ENCODE assay signal across 19 mouse cellular contexts in the genomic region with DNA sequence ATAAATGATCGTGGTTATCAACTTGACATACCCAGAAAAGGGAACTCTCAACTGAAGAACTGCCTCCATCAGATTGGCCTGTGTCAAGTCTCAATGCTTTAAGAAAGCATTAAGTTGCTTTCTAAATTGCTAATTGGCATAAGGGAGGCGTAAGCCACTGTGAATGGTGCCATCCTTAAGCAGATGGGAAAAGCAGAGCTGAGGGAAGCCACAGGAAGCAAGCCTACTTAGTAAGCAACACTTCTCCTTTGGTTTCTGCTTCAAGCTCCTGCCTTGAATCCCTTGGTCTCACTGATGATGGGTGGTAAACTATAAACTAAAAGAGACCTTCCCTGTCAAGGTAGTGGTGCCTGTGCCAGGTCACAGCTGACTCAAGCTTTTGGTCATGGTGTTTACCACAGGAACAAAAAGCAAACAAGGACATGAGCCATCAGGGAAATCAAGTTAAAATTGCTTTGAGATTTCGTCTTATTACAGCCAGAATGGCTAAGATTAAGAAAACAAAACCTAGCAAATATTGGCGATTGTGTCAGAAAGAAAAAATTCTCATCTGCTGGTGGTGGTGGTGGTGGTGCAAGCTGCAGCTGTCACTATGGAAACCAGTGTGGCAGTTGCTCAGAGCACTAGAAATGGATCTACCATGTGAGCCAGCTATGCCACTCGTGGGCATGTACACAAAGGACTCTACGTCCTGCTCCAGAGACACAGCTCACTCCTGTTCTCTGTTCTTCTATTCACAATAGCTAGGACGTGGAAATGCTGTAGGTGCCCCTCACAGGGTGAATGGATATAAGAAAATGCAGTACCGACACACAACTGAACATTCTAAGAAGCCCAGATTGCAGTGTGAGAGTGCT.
A peak's percentile ranks its signal among the peaks of the same experiment; 100 is the strongest.
DNase-seq lines count a peak whose midpoint lies in the region; ATAC-seq and TF ChIP-seq lines count a peak whose summit lies in the region.
"Had no signal": no experiment of that assay in that cellular context is flagged by ENCODE, and none has a peak within 500 bp of the region (broad histone marks: within the 10 kb centered on the region; RNA-seq: fewer than 3 reads in every experiment).

No protein-coding gene starts in this region.

- H3K4me2 ChIP-seq in forebrain, postnatal 0 days (ENCODE audit: low read depth), result no peak overlapping the region
- no peak overlapping the region for H3K4me2 ChIP-seq in forebrain, embryonic 13.5 days
- H3K4me2 ChIP-seq: midbrain, embryonic 12.5 days had no signal

- no peaks in the 10 kb centered on the region for H3K9me3 ChIP-seq in forebrain, postnatal 0 days (ENCODE audit: low read length)
- no peaks in the 10 kb centered on the region for H3K9me3 ChIP-seq in forebrain, embryonic 13.5 days (replicated peaks)
- H3K9me3 ChIP-seq: midbrain, embryonic 12.5 days had no signal

- 48% methylated on average over 8 of the region's 8 CpGs for WGBS in forebrain, postnatal 0 days
- 71% methylated on average over 8 of the region's 8 CpGs for WGBS in forebrain, embryonic 13.5 days

- H3K27ac ChIP-seq in forebrain, postnatal 0 days (ENCODE audit: low read depth, low read length), result peak overlapping the region; percentile 66
- no peak overlapping the region; the same call in 1 of the 2 replicates for H3K27ac ChIP-seq in forebrain, embryonic 13.5 days
- H3K27ac ChIP-seq: heart, adult 2 months; midbrain, embryonic 12.5 days; stomach, postnatal 0 days had no signal

- peak; percentile 94 for ATAC-seq in forebrain, postnatal 0 days
- ATAC-seq in forebrain, embryonic 13.5 days, result no peak
- ATAC-seq: inflammation-experienced regulatory T-cells, adult 6 months; liver, postnatal 0 days had no signal

- no peak overlapping the region for H3K4me3 ChIP-seq in forebrain, postnatal 0 days (ENCODE audit: low read depth, low read length)
- H3K4me3 ChIP-seq in forebrain, embryonic 13.5 days, result no peak overlapping the region
- H3K4me3 ChIP-seq: heart, adult 2 months; midbrain, embryonic 12.5 days had no signal

- no peaks in the 10 kb centered on the region for H3K36me3 ChIP-seq in forebrain, postnatal 0 days (ENCODE audit: insufficient read depth)
- no peaks in the 10 kb centered on the region for H3K36me3 ChIP-seq in forebrain, embryonic 13.5 days (ENCODE audit: poor library complexity, severe bottlenecking)
- H3K36me3 ChIP-seq: midbrain, embryonic 12.5 days had no signal

- peaks cover 7% of the 10 kb centered on the region; the same call in 1 of the 2 replicates for H3K4me1 ChIP-seq in forebrain, postnatal 0 days (ENCODE audit: insufficient read depth)
- H3K4me1 ChIP-seq in forebrain, embryonic 13.5 days, result 0 out of 2 replicates have a peak, but pooled peaks cover 4% of the 10 kb centered on the region
- H3K4me1 ChIP-seq: midbrain, embryonic 12.5 days had no signal

- no peaks in the 10 kb centered on the region for H3K27me3 ChIP-seq in forebrain, postnatal 0 days (ENCODE audit: insufficient read depth, low read length)
- no peaks in the 10 kb centered on the region for H3K27me3 ChIP-seq in forebrain, embryonic 13.5 days
- H3K27me3 ChIP-seq: midbrain, embryonic 12.5 days had no signal

- TF ChIP-seq CTCF in forebrain, postnatal 0 days (IDR thresholded peaks at IDR 0.05; ENCODE audit: low read depth), result no peak

- DNase-seq in forebrain, postnatal 0 days, result peak; percentile 60
- DNase-seq in layer of hippocampus, adult 9-11 months, result peak; percentile 35
- DNase-seq in layer of hippocampus, postnatal 25 days (ENCODE audit: extremely low spot score in 1 of 2, low spot score in 1 of 2), result no peak
- DNase-seq in right cerebral cortex, adult 18-20 months, result peak; percentile 21
- no peak for DNase-seq in right cerebral cortex, postnatal 4 days
- peak; percentile 54 for DNase-seq in telencephalon, adult 2 months (ENCODE audit: low read depth, low spot score)
- DNase-seq in kidney, postnatal 25 days, result no peak
- DNase-seq: cerebellum, postnatal 10 days; heart, adult 2 months; kidney, adult 9 months; kidney, postnatal 4 days; liver; liver, postnatal 0 days; right cerebral cortex, postnatal 14 days; thymus, postnatal 14 days had no signal

- no peak overlapping the region for H3K9ac ChIP-seq in forebrain, postnatal 0 days
- no peak overlapping the region for H3K9ac ChIP-seq in forebrain, embryonic 13.5 days
- H3K9ac ChIP-seq: liver, postnatal 0 days; midbrain, embryonic 12.5 days had no signal

Comparison
In these comparisons a context has a peak if more than half of its experiments do, and no peak if none do; other contexts are left out.
1. DNase-seq: peak in forebrain, postnatal 0 days (single experiment), layer of hippocampus, adult 9-11 months (single experiment), right cerebral cortex, adult 18-20 months (single experiment) and telencephalon, adult 2 months (single experiment); none in layer of hippocampus, postnatal 25 days (0 of 2), right cerebral cortex, postnatal 4 days (single experiment) and kidney, postnatal 25 days (0 of 2).